Mouse (Mus musculus): ENCODE data around the gene Ttc33.

The Ttc33 gene

DNA sequence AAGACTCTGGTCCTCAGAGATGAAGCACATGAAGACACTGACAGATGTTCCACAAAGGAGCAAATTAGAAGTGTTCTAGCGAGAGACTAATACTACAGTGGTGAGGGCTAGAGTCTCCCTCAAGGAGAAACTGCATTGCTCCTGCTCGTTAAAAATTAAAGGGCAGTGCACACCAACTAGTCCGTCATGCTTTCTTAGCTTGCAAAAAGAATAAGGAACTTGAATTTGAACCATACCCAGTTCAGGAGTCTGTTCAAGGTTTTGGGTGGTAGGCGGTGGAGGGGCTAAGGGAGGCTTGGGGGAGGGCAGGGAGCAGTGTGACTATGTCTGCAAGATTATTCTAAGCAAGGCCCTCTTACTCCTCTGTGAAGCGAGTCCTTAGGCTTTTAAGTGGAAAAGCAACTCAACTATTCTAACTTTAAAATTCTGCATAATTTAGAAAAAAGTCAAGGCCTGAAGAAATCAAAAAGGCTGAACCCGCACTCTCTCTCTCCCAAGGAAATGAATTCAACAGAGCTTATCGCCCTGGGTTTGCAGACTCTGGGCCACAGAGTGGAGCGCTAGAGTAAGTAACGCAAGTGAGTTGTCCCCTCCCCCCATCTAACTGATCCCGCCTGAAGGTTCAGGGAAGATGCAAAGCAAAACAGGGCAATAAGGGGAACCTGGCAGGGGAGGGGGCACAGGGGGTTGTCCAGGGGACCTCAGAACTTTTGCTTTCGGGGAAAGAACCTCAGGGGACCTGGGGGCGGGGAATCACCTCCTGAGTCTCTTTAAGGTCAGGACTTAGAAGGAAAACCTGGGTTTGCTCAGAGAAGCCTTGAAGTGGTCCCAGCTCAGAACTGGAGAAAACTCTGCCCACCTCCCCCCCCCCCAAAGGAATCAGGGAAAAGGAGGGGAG lies 56.2 kb downstream of the Ttc33 start:
- DNase-seq (ENCODE audit: low read depth in 1 of 2, low spot score in 2 of 2) = no peak

DNA sequence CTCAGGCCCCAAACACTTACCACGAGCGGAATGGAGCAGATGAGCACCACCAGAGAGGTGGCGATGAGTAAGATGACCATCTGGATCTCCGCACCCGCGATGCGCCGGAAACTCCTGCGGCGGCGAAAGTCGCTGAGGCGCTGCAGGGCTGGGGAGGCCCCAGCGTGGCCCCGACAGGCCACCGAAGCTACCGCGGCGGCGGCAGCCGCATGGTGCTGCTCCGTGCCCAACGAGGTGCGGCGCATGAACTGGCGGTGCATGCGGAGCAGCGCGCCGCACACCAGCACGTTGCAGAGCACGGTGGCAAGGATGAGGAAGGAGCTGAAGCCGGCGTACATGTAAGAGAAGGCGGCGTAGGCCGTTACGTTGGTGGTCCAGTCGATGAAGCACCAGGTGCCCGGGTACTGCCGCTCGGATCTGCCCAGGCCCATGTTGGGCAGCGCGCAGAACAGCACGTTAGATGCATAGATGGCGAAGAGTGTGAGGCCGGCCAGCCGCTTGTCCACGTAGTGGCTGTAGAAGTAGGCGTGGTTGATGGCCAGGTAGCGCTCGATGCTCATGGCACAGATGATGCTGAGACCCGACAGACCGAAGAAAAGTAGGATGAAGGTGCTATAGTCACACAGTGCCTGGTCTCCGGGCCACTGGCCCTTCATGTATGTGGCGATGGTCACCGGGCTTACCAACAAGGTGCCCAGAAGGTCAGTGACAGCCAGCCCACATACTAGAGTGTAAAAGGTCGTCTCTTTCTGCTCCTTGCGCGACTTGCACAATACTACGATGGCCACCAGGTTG lies 57.1 kb downstream of the Ttc33 start:
- no peak for DNase-seq (ENCODE audit: low read depth in 1 of 2, low spot score in 2 of 2)

DNA sequence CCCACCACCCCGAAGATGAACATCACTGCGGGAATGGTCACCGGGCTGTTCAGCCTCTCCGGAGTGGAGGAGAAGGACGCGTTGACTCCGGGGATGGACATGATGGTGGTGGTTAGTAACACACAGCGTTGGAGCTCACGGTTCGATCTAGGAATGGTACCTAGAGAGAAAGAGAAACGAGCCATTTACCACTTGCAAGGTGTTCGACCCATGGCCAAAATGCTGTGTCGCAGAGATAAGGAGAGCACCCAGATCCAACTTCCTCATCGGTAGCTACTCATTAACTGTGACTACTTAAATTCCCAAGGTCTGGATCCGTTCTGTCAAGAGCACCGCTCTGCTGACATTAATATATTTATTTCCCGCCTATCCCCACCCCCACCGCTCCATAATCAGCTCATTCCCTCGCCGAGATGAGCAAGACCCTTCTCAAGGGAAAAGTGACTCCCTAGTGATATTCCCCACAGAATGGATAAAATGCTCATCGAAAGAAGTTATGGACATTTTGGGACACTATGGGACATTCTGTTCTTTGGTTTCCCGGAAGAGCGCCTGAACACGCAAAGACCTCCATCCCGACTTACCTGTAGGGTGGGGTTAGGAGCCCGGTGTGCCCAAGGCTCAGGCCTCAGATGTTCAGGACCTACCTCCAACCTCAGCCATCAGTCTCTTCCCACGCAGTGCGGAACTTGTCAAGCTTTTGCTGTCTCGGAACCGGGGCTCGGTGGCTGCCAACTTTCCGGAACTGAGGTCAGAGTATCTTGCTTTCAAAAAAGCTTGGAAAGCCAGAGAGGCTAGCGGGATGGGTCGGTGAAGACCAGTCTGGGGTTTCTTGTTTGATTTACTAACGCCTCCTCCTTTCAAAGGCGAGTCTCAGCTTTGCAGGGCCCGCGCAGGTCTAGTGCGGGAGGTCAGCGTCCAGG lies 58.0 kb downstream of the Ttc33 start:
- DNase-seq (ENCODE audit: low read depth in 1 of 2, low spot score in 2 of 2) = peak in 1 of 2 experiments; percentile 30

DNA sequence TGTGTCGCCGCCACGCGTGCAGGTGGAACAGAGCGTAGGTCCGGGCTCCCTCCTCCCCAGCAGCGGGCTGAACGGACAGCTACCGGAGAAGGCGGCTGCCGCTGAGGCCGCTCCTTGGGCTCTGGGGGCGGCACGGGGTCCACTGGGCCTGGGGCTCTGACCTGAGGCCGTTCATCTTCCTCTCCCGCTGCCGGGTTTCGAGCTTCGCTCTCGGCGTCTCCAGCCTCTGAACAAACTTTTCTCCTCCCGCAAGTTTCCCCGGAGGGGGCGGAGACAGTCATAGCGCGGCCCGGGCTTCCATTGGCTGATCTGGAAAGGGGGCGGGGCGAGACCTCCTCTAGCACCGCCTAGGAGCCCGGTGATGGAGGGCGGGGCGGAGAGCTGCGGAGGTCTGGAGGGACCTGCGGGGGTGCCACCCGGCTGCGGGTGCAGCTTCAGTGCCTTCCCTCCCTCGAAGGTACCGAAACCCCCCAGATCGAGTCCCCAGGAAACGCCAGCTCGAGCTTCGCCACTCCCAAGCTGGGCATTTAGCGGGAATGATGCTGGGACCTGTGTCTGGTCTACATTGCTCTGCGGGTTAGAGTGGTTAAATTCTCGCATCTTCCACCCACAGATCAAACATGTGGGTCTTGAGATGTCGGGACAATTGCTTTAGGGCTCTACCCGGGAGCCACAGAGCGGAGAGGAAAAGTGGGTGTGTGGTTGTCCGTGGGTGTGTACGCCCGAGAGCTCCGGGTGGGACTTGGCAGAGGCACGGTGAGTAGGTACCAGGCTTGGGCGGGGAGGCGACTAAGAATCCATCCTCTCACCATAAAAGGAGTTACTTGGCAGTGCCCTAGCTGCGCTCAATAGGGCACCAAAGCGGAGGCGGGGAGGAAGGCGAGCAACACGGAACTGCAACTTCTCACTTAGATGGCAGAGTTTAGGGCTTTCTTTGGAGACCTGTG lies 58.9 kb downstream of the Ttc33 start, which contains the start of gene Ptger4:
TSS of gene Ptger4 (minus strand) at position 229 of the 947 bp plus-strand sequence.
- DNase-seq (ENCODE audit: low read depth in 1 of 2, low spot score in 2 of 2) = peak; percentile 86 to 97

DNA sequence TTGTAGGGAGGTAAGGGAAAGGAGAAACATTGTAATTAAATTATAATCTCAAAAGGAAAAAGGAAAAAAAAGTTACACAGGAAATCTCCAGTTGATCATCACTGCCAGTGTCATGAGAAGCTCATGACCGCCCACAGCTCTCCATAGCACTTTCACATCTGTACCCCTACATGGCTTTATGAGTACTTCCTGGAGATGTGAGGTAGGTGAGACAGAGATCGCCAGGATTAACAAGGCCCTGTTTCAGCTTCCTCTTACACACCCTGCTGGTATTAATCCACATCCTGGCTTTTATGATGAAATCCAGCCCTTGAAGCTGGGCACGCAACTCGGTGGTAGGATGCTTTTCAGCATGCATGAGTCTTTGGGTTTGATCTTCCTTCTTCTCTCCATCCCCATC lies 64.9 kb downstream of the Ttc33 start:
- DNase-seq (ENCODE audit: low read depth in 1 of 2, low spot score in 2 of 2) = no peak

DNA sequence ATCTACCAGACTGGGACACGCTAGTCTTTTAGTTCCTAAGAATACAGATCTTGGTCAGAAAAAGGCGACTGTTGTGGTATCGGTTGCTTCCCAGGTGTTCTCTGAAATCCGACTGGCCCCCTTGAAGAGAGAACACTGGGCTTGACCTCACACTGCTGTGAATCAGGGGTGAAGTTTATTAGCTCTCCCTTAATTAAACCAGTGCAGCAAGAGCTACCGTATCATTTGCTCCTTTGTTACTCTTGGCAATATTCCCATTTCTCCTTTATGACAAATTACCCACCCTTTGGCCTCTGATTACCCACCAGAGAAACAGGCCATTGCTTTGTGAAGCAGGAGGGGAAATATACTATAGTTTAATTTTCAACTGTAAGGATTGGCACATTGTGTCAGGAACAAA lies 74.9 kb downstream of the Ttc33 start:
- DNase-seq (ENCODE audit: low read depth in 1 of 2, low spot score in 2 of 2) = no peak

DNA sequence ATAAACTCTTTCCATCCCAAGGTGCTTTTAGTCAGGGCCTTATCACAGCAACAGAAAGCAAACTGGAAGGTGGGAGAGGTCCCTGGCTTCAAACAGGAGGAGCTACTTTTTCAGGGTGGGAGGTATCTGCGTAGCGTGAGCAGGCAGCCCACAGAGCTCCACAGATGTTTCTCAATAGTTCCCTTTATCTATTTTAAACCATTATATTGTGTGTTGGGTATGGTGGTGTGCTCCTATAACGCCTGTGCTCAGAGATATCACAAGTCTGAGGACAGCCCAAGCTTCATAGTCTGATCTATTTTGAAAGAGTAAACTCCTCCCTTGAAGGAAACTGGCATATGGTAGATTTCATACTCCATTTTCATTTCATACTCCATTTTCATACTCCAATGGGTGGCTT lies 75.7 kb downstream of the Ttc33 start:
- DNase-seq (ENCODE audit: low read depth in 1 of 2, low spot score in 2 of 2) = no peak

DNA sequence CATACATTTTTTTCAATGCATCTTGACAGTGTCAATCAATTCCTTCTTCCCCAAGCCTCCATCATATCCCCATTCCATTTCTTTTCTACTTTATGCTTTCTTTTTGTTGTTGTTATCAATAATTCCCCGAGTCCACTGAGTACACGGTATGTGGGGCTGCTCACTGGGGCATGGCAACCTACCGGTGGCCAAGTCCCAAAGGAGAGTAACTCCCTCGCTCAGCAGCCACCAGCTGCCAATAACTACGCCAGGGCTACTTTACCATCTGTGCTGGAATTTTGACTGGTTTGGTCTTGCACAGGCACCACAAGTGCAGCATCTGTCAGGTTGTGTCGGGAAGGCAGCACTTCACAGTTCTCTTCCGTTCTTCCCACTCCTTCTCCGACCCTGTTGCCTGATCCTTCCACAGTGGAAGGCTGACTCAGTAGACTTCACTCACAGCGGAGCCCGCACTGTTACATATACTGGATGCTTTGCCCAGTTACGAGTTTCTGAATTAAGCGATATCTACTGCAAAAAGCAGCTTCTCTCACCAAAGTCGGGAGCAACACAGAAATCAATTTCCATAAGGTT lies 76.9 kb downstream of the Ttc33 start:
- DNase-seq (ENCODE audit: low read depth in 1 of 2, low spot score in 2 of 2) = no peak

DNA sequence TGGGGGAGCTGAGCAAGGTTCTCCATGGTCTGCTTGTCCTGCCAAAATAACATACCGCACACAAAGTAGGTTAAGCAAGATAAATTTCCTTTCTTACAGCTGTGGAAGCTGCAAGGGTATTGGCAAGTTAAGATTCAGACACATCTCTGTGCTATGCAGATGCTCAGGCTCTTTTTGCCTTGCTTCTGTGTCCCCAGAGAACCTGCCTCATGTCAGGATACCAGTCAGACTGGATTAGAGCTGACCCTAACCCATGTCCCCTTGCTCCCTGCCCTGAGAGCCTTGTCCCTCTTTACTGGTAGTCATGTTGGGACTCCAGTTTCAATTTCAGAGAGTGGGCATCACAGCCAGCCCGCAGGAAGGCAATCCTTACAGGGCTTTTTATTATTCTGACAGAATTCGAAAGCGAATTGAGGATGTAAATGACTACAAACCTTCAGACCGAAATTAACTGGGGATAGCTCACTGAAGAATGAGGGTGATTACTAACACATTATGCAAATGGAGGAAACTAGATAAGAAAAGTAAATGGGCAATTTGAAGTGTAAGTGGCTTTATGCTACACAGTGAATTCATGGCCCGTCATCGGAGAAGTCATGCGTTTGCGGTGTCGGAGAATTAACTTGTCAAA lies 77.7 kb downstream of the Ttc33 start:
- DNase-seq (ENCODE audit: low read depth in 1 of 2, low spot score in 2 of 2) = no peak

DNA sequence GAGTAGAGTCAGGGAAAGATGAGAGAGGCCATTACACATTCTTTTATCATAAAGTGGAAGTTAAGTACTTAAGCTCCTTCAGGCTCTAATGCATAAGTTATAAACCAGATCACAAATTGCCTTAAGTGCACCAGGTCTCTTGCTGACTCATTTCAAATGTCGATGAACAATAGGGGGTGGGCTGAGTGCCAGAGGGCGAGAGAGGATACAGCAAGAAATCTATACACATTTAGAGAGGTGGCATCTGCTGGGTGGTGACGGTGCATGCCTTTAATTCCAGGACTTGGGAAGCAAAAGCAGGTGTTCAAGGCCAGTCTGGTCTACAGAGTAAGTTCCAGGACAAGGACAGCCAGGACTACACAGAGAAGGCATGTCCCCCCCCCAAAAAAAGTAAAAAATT lies 80.8 kb downstream of the Ttc33 start:
- no peak for DNase-seq (ENCODE audit: low read depth in 1 of 2, low spot score in 2 of 2)

Data from monocyte, adult 2 months (primary cell).